In genomic region chr5:85707345-85707744, GRCm38 (mm10) we compare ENCODE assay signal across 19 mouse cellular contexts.
DNase-seq lines count a peak whose midpoint lies in the region; ATAC-seq lines count a peak whose summit lies in the region.
"Had no signal": no experiment of that assay in that cellular context is flagged by ENCODE, and none has a peak within 500 bp of the region (broad histone marks: within the 10 kb centered on the region; RNA-seq: fewer than 3 reads in every experiment).

No protein-coding gene starts in this region.

- H3K9ac ChIP-seq in forebrain, embryonic 12.5 days: no peak overlapping the region
- no peak overlapping the region for H3K9ac ChIP-seq in forebrain, embryonic 16.5 days (replicated peaks; ENCODE audit: low read depth, low read length)
- H3K9ac ChIP-seq in midbrain, embryonic 13.5 days (replicated peaks): no peak overlapping the region
- no peak overlapping the region for H3K9ac ChIP-seq in midbrain, embryonic 15.5 days
- H3K9ac ChIP-seq: liver, embryonic 14.5 days; lung, embryonic 15.5 days had no signal

- peaks cover 4% of the 10 kb centered on the region; the same call in 1 of the 2 replicates for H3K4me1 ChIP-seq in forebrain, embryonic 12.5 days
- no peaks in the 10 kb centered on the region for H3K4me1 ChIP-seq in forebrain, embryonic 16.5 days (replicated peaks; ENCODE audit: control insufficient read depth, insufficient read depth, low read length)
- H3K4me1 ChIP-seq in midbrain, embryonic 13.5 days (replicated peaks): peaks cover 4% of the 10 kb centered on the region
- no peaks in the 10 kb centered on the region for H3K4me1 ChIP-seq in midbrain, embryonic 15.5 days
- H3K4me1 ChIP-seq: lung, embryonic 15.5 days had no signal

- no peak overlapping the region for H3K4me3 ChIP-seq in forebrain, embryonic 12.5 days (replicated peaks)
- no peak overlapping the region for H3K4me3 ChIP-seq in forebrain, embryonic 16.5 days (replicated peaks; ENCODE audit: low read length)
- H3K4me3 ChIP-seq in midbrain, embryonic 13.5 days (replicated peaks): no peak overlapping the region
- no peak overlapping the region for H3K4me3 ChIP-seq in midbrain, embryonic 15.5 days
- H3K4me3 ChIP-seq: lung, embryonic 15.5 days had no signal

- H3K27me3 ChIP-seq in forebrain, embryonic 12.5 days: no peaks in the 10 kb centered on the region
- H3K27me3 ChIP-seq in forebrain, embryonic 16.5 days (replicated peaks; ENCODE audit: control insufficient read depth, insufficient read depth, low read length): no peaks in the 10 kb centered on the region
- no peaks in the 10 kb centered on the region for H3K27me3 ChIP-seq in midbrain, embryonic 13.5 days
- H3K27me3 ChIP-seq in midbrain, embryonic 15.5 days (replicated peaks): no peaks in the 10 kb centered on the region
- H3K27me3 ChIP-seq: CH12.LX; lung, embryonic 15.5 days had no signal

- H3K4me2 ChIP-seq in forebrain, embryonic 12.5 days: no peak overlapping the region
- no peak overlapping the region for H3K4me2 ChIP-seq in forebrain, embryonic 16.5 days (ENCODE audit: low read length)
- no peak overlapping the region for H3K4me2 ChIP-seq in midbrain, embryonic 13.5 days (replicated peaks)
- no peak overlapping the region for H3K4me2 ChIP-seq in midbrain, embryonic 15.5 days
- H3K4me2 ChIP-seq: lung, embryonic 15.5 days had no signal

- ATAC-seq in forebrain, embryonic 12.5 days (ENCODE audit: low FRiP score): peak; percentile 44; the same call in 1 of the 2 replicates
- no peak for ATAC-seq in forebrain, embryonic 16.5 days
- peak; percentile 37; the same call in 1 of the 2 replicates for ATAC-seq in midbrain, embryonic 13.5 days
- ATAC-seq in midbrain, embryonic 15.5 days (replicated peaks): no peak; the same call in 1 of the 2 replicates

- no peaks in the 10 kb centered on the region for H3K36me3 ChIP-seq in forebrain, embryonic 12.5 days (replicated peaks)
- H3K36me3 ChIP-seq in forebrain, embryonic 16.5 days (ENCODE audit: control insufficient read depth, insufficient read depth): no peaks in the 10 kb centered on the region
- no peaks in the 10 kb centered on the region for H3K36me3 ChIP-seq in midbrain, embryonic 13.5 days
- no peaks in the 10 kb centered on the region for H3K36me3 ChIP-seq in midbrain, embryonic 15.5 days (replicated peaks)
- H3K36me3 ChIP-seq: lung, embryonic 15.5 days had no signal

- 60% methylated on average over 9 of the region's 9 CpGs for WGBS in forebrain, embryonic 12.5 days
- WGBS in forebrain, embryonic 16.5 days: 40% methylated on average over 9 of the region's 9 CpGs
- WGBS in midbrain, embryonic 13.5 days: 76% methylated on average over 9 of the region's 9 CpGs
- WGBS in midbrain, embryonic 15.5 days: 74% methylated on average over 9 of the region's 9 CpGs

- intact Hi-C loops in heart, postnatal 25 days (cut with DNase I): no loop called here

- DNase-seq in forelimb bud, embryonic 11.5 days (ENCODE audit: low read depth, low spot score): peak; percentile 29
- no peak for DNase-seq in heart, adult 18-20 months
- DNase-seq in heart, postnatal 25 days (ENCODE audit: low spot score): no peak
- DNase-seq: adrenal gland, postnatal 36 days; cerebellum, adult 8-10 months; gastrocnemius, postnatal 36 days; kidney, adult 18-20 months; lung, postnatal 4 days; right cerebral cortex, postnatal 14 days; spleen, adult 18-20 months; thymus, postnatal 36 days had no signal

- no peak overlapping the region for H3K27ac ChIP-seq in forebrain, embryonic 12.5 days
- no peak overlapping the region for H3K27ac ChIP-seq in forebrain, embryonic 16.5 days (ENCODE audit: low read length)
- H3K27ac ChIP-seq in midbrain, embryonic 13.5 days: no peak overlapping the region
- H3K27ac ChIP-seq in midbrain, embryonic 15.5 days: no peak overlapping the region
- H3K27ac ChIP-seq: kidney, postnatal 0 days; liver, embryonic 14.5 days; lung, embryonic 15.5 days had no signal

- no peaks in the 10 kb centered on the region for H3K9me3 ChIP-seq in forebrain, embryonic 12.5 days
- no peaks in the 10 kb centered on the region for H3K9me3 ChIP-seq in forebrain, embryonic 16.5 days (ENCODE audit: control insufficient read depth, low read length)
- H3K9me3 ChIP-seq in midbrain, embryonic 13.5 days: no peaks in the 10 kb centered on the region
- no peaks in the 10 kb centered on the region for H3K9me3 ChIP-seq in midbrain, embryonic 15.5 days
- H3K9me3 ChIP-seq: lung, embryonic 15.5 days had no signal

Comparison
In these comparisons a context has a peak if more than half of its experiments do, and no peak if none do; other contexts are left out.
1. ATAC-seq: peak in forebrain, embryonic 12.5 days (single experiment) and midbrain, embryonic 13.5 days (single experiment); none in forebrain, embryonic 16.5 days (single experiment) and midbrain, embryonic 15.5 days (single experiment).